Mouse (Mus musculus): Measurements from ENCODE around the gene Asb4. TPM values are rescaled to one million over a fixed set of nuclear protein-coding genes. Genes with fewer than 3 reads are reported as not detected.

The Asb4 gene
- polyA plus RNA-seq, 1 experiment from 2014 or later: 15.4 TPM

GRCm38 (mm10) chr6:5429562-5429961 lies 46.4 kb downstream of the Asb4 start:
- no peaks in the 10 kb centered on the region for H3K27me3 ChIP-seq (replicated peaks; ENCODE audit: control insufficient read depth, insufficient read depth, low read length)
- H3K9ac ChIP-seq (ENCODE audit: low read depth, low read length): no peak overlapping the region
- no peaks in the 10 kb centered on the region for H3K4me1 ChIP-seq (ENCODE audit: control insufficient read depth, insufficient read depth, low read depth, low read length)
- no peak overlapping the region for H3K27ac ChIP-seq (ENCODE audit: low read depth, low read length)
- H3K4me2 ChIP-seq (ENCODE audit: low read length): no peak overlapping the region
- ATAC-seq: no peak
- H3K4me3 ChIP-seq (ENCODE audit: low read length): no peak overlapping the region
- no peaks in the 10 kb centered on the region for H3K36me3 ChIP-seq (ENCODE audit: control insufficient read depth, insufficient read depth, low read length)
- no peaks in the 10 kb centered on the region for H3K9me3 ChIP-seq (ENCODE audit: control insufficient read depth, low read length)
- 93% methylated on average over 4 of the region's 4 CpGs for WGBS

GRCm38 (mm10) chr6:5429982-5430550 lies 46.9 kb downstream of the Asb4 start:
- 92% methylated on average over 4 of the region's 4 CpGs for WGBS
- Histone ChIP-seq H3K36me3 (ENCODE audit: control insufficient read depth, insufficient read depth, low read length) (no peaks in the 10 kb centered on the region), H3K27ac (ENCODE audit: low read depth, low read length) (no peak overlapping the region), H3K4me2 (ENCODE audit: low read length) (no peak overlapping the region), H3K4me1 (ENCODE audit: control insufficient read depth, insufficient read depth, low read depth, low read length) (no peaks in the 10 kb centered on the region), H3K27me3 (replicated peaks; ENCODE audit: control insufficient read depth, insufficient read depth, low read length) (no peaks in the 10 kb centered on the region), H3K4me3 (ENCODE audit: low read length) (no peak overlapping the region), H3K9ac (ENCODE audit: low read depth, low read length) (no peak overlapping the region), H3K9me3 (ENCODE audit: control insufficient read depth, low read length) (no peaks in the 10 kb centered on the region)
- no peak for ATAC-seq

- 73% methylated on average over 2 of the region's 2 CpGs for WGBS
- H3K27me3 ChIP-seq (replicated peaks; ENCODE audit: control insufficient read depth, insufficient read depth, low read length): no peaks in the 10 kb centered on the region
- H3K4me2 ChIP-seq (ENCODE audit: low read length): no peak overlapping the region
- H3K36me3 ChIP-seq (ENCODE audit: control insufficient read depth, insufficient read depth, low read length): no peaks in the 10 kb centered on the region
- ATAC-seq: peak; percentile 72
- no peaks in the 10 kb centered on the region for H3K4me1 ChIP-seq (ENCODE audit: control insufficient read depth, insufficient read depth, low read depth, low read length)
- no peak overlapping the region for H3K27ac ChIP-seq (ENCODE audit: low read depth, low read length)
- no peak overlapping the region for H3K9ac ChIP-seq (ENCODE audit: low read depth, low read length)
- H3K4me3 ChIP-seq (ENCODE audit: low read length): no peak overlapping the region
- H3K9me3 ChIP-seq (ENCODE audit: control insufficient read depth, low read length): no peaks in the 10 kb centered on the region
Measured at GRCm38 (mm10) chr6:5433887-5434286, 50.7 kb downstream of the Asb4 start.

DNA sequence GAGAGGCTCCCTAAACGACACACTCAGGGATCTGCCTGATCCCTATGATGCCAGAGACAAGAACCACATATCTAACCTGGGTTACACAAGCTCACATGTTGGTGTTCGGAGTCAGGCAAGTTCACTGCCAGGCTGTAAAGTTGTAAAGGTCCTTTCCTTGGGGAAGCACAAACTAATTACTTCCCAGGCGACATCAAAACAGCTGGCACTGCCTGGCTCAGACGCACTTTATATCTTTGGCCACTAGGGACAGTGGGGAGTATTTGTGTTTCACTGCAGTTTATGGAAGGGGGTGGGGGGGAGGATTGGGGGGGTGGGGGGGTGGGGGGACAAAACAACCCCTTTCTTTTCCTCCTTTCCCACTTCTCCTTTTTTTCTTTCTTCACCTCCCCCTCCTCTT lies 54.6 kb downstream of the Asb4 start:
- H3K9ac ChIP-seq (ENCODE audit: low read depth, low read length): no peak overlapping the region
- no peak overlapping the region for H3K4me2 ChIP-seq (ENCODE audit: low read length)
- H3K27me3 ChIP-seq (replicated peaks; ENCODE audit: control insufficient read depth, insufficient read depth, low read length): no peaks in the 10 kb centered on the region; the same call in 1 of the 2 replicates
- no peak overlapping the region for H3K4me3 ChIP-seq (ENCODE audit: low read length)
- H3K36me3 ChIP-seq (ENCODE audit: control insufficient read depth, insufficient read depth, low read length): no peaks in the 10 kb centered on the region
- H3K27ac ChIP-seq (ENCODE audit: low read depth, low read length): no peak overlapping the region
- peaks cover 3% of the 10 kb centered on the region; the same call in 1 of the 2 replicates for H3K4me1 ChIP-seq (ENCODE audit: control insufficient read depth, insufficient read depth, low read depth, low read length)
- 45% methylated on average over 4 of the region's 4 CpGs for WGBS
- ATAC-seq: no peak
- no peaks in the 10 kb centered on the region for H3K9me3 ChIP-seq (ENCODE audit: control insufficient read depth, low read length)

DNA sequence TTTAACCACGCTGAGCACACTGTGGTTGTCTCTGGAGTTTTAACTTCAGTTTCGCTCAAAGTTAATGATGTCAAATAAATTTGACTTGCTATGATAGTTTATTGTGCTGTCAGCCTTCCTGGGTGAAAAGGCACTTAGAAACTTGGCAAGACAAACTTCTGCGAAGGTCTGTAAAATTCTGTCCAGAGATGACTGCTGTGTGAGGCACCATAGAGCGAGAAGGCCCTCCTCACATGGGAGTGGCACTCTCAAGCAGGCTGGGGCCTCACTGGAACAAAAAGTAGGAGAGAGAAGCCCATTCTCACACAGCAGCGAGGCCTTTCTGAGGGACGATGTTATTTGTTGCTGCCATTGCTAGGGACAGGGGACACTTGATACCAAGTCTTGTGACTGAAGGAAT lies 58.0 kb downstream of the Asb4 start:
- no peak for ATAC-seq
- no peaks in the 10 kb centered on the region for H3K9me3 ChIP-seq (ENCODE audit: control insufficient read depth, low read length)
- no peak overlapping the region for H3K27ac ChIP-seq (ENCODE audit: low read depth, low read length)
- H3K27me3 ChIP-seq (replicated peaks; ENCODE audit: control insufficient read depth, insufficient read depth, low read length): no peaks in the 10 kb centered on the region; the same call in 1 of the 2 replicates
- WGBS: 91% methylated on average over 6 of the region's 6 CpGs
- H3K4me1 ChIP-seq (ENCODE audit: control insufficient read depth, insufficient read depth, low read depth, low read length): peaks cover 4% of the 10 kb centered on the region; the same call in 1 of the 2 replicates
- no peak overlapping the region for H3K4me3 ChIP-seq (ENCODE audit: low read length)
- no peak overlapping the region for H3K9ac ChIP-seq (ENCODE audit: low read depth, low read length)
- H3K4me2 ChIP-seq (ENCODE audit: low read length): no peak overlapping the region
- no peaks in the 10 kb centered on the region for H3K36me3 ChIP-seq (ENCODE audit: control insufficient read depth, insufficient read depth, low read length)

DNA sequence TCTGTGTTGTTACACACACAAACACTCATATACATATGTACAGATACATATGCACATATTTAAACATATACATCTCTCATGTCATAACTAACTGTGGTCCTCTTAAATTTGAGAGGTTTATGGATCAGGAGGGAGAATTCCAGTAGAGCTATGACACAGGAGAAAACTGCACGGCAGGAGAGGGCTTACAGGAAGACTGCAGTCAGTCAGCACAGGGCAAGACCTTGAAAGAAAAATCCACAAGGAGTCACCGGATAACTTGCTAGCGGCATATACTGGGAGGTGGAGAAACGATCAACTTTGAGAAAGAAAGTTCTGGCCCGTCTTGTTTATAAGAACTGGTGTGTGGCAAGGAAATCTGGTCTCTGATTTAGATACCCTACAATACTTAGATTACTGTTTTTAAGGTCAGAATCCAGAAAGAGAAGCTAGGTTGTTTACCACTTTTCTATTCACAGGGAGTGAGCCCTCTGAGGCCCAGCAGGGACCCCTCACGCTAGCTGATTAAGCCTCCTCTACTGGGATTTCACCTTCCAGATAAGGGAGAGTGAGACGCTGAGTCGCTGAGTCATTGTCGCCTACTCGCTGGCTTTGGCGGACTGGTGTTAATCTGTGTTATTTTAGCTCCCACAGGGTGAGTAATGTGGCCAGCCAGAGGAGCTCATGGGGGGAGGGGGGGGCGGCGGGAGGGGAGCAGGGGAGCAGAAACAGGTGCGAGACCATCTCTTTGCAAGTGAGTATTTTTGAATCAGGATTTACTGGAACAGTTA lies 59.3 kb downstream of the Asb4 start:
- H3K4me2 ChIP-seq (ENCODE audit: low read length): peak overlapping the region; percentile 16; the same call in 1 of the 2 replicates
- no peak overlapping the region for H3K9ac ChIP-seq (ENCODE audit: low read depth, low read length)
- no peak overlapping the region for H3K27ac ChIP-seq (ENCODE audit: low read depth, low read length)
- H3K4me3 ChIP-seq (ENCODE audit: low read length): no peak overlapping the region
- 18% methylated on average over 14 of the region's 14 CpGs for WGBS
- H3K9me3 ChIP-seq (ENCODE audit: control insufficient read depth, low read length): no peaks in the 10 kb centered on the region
- peaks cover 4% of the 10 kb centered on the region; the same call in 1 of the 2 replicates for H3K4me1 ChIP-seq (ENCODE audit: control insufficient read depth, insufficient read depth, low read depth, low read length)
- no peak for ATAC-seq
- no peaks in the 10 kb centered on the region; the same call in 1 of the 2 replicates for H3K27me3 ChIP-seq (replicated peaks; ENCODE audit: control insufficient read depth, insufficient read depth, low read length)
- H3K36me3 ChIP-seq (ENCODE audit: control insufficient read depth, insufficient read depth, low read length): no peaks in the 10 kb centered on the region

DNA sequence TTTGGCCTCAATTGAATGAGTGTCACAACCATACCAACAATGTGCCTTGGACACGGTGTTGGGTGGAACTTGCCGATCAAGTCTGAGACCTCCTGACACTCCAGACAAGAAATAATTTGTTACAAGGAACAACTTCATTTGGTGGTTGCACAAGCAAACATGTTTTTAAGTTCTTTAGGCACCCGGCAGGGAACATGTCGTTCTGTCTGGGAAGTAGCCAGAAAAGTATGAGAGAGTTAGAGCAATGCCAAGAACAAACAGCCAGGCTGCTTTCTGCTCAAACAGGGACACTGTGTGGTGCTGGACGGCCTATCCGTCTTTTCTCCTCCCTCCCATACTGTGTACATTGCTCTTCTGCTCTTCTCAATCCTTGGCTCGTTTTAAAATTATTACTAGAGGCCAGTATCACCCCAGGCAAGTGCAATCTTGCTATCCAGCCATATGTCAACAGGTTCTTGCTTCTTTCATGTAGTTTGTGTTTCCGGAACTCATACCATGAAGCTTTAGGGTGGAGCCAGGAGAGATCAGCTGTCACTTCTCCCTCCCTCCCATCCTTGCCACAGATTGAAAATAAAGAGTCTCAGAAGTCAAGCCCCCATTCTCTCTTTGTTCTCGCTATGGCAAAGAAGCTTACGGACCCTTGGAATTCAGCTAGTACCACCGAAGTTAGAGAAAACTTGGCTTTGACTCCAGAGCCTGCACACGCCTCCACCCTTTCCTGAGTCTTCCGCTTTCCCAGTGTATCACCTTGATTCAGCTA lies 60.1 kb downstream of the Asb4 start:
- peak; percentile 78; the same call in 1 of the 2 replicates for ATAC-seq
- Histone ChIP-seq H3K27me3 (replicated peaks; ENCODE audit: control insufficient read depth, insufficient read depth, low read length) (no peaks in the 10 kb centered on the region; the same call in 1 of the 2 replicates), H3K9ac (ENCODE audit: low read depth, low read length) (no peak overlapping the region), H3K4me1 (ENCODE audit: control insufficient read depth, insufficient read depth, low read depth, low read length) (peaks cover 4% of the 10 kb centered on the region; the same call in 1 of the 2 replicates), H3K4me2 (ENCODE audit: low read length) (peak overlapping the region; percentile 36), H3K36me3 (ENCODE audit: control insufficient read depth, insufficient read depth, low read length) (no peaks in the 10 kb centered on the region), H3K27ac (ENCODE audit: low read depth, low read length) (no peak overlapping the region), H3K4me3 (ENCODE audit: low read length) (no peak overlapping the region), H3K9me3 (ENCODE audit: control insufficient read depth, low read length) (no peaks in the 10 kb centered on the region)
- WGBS: 31% methylated on average over 13 of the region's 13 CpGs

GRCm38 (mm10) chr6:5444331-5444898 lies 61.2 kb downstream of the Asb4 start:
- no peaks in the 10 kb centered on the region; the same call in 1 of the 2 replicates for H3K27me3 ChIP-seq (replicated peaks; ENCODE audit: control insufficient read depth, insufficient read depth, low read length)
- H3K4me1 ChIP-seq (ENCODE audit: control insufficient read depth, insufficient read depth, low read depth, low read length): peaks cover 4% of the 10 kb centered on the region; the same call in 1 of the 2 replicates
- H3K4me2 ChIP-seq (ENCODE audit: low read length): no peak overlapping the region
- ATAC-seq: no peak
- no peak overlapping the region for H3K27ac ChIP-seq (ENCODE audit: low read depth, low read length)
- H3K9me3 ChIP-seq (ENCODE audit: control insufficient read depth, low read length): no peaks in the 10 kb centered on the region
- H3K4me3 ChIP-seq (ENCODE audit: low read length): no peak overlapping the region
- no peak overlapping the region for H3K9ac ChIP-seq (ENCODE audit: low read depth, low read length)
- WGBS: 84% methylated on average over 5 of the region's 5 CpGs
- no peaks in the 10 kb centered on the region for H3K36me3 ChIP-seq (ENCODE audit: control insufficient read depth, insufficient read depth, low read length)

All from hindbrain, embryonic 16.5 days (tissue).